Mouse (Mus musculus): ENCODE data around the gene Tmem59. TPM values are rescaled to one million over a fixed set of nuclear protein-coding genes. Genes with fewer than 3 reads are reported as not detected.

Gene Tmem59
- polyA plus RNA-seq (2015; fragmentation: Nextera tagmentation; extraction: Ambion mirVana): 560 and 584 TPM in 2 replicates

- Histone ChIP-seq H3K4me2 (replicated peaks; ENCODE audit: low read depth) (peak within 1 kb of the TSS; percentile 74), H3K36me3 (ENCODE audit: control insufficient read depth, insufficient read depth) (peaks cover 11% of the 10 kb centered on the region), H3K4me1 (replicated peaks; ENCODE audit: control insufficient read depth, insufficient read depth, low read length) (peaks cover 11% of the 10 kb centered on the region), H3K27me3 (replicated peaks; ENCODE audit: control insufficient read depth, insufficient read depth, low read length) (no peaks in the 10 kb centered on the region), H3K9me3 (ENCODE audit: control insufficient read depth) (no peaks in the 10 kb centered on the region), H3K27ac (ENCODE audit: low read depth, low read length) (peak within 1 kb of the TSS; percentile 97), H3K4me3 (ENCODE audit: low read depth, low read length) (peak within 1 kb of the TSS; percentile 98), H3K9ac (ENCODE audit: low read depth, low read length) (peak within 1 kb of the TSS; percentile 94)
- ATAC-seq: peak; percentile 94
- TF ChIP-seq CTCF (IDR thresholded peaks at IDR 0.05; ENCODE audit: low read depth): no peak
- under 1% methylated on average over 48 of the region's 49 CpGs for WGBS
Measured at GRCm38 (mm10) chr4:107178182-107178829, at the start of gene Tmem59. Gene Tmem59 (plus strand): TSS chr4:107178399.

GRCm38 (mm10) chr4:107129373-107129772 lies 48.8 kb upstream of the Tmem59 start:
- H3K9me3 ChIP-seq (ENCODE audit: control insufficient read depth): no peaks in the 10 kb centered on the region
- WGBS: 82% methylated on average over 8 of the region's 8 CpGs
- ATAC-seq: no peak
- no peak overlapping the region for H3K27ac ChIP-seq (ENCODE audit: low read depth, low read length)
- H3K4me3 ChIP-seq (ENCODE audit: low read depth, low read length): no peak overlapping the region
- no peaks in the 10 kb centered on the region for H3K4me1 ChIP-seq (replicated peaks; ENCODE audit: control insufficient read depth, insufficient read depth, low read length)
- no peak overlapping the region for H3K4me2 ChIP-seq (replicated peaks; ENCODE audit: low read depth)
- no peak for TF ChIP-seq CTCF (IDR thresholded peaks at IDR 0.05; ENCODE audit: low read depth)
- no peaks in the 10 kb centered on the region for H3K36me3 ChIP-seq (ENCODE audit: control insufficient read depth, insufficient read depth)
- no peaks in the 10 kb centered on the region for H3K27me3 ChIP-seq (replicated peaks; ENCODE audit: control insufficient read depth, insufficient read depth, low read length)
- no peak overlapping the region for H3K9ac ChIP-seq (ENCODE audit: low read depth, low read length)

- no peaks in the 10 kb centered on the region for H3K9me3 ChIP-seq (ENCODE audit: control insufficient read depth)
- no peak for ATAC-seq
- H3K4me3 ChIP-seq (ENCODE audit: low read depth, low read length): no peak overlapping the region
- no peaks in the 10 kb centered on the region for H3K27me3 ChIP-seq (replicated peaks; ENCODE audit: control insufficient read depth, insufficient read depth, low read length)
- H3K27ac ChIP-seq (ENCODE audit: low read depth, low read length): no peak overlapping the region
- TF ChIP-seq CTCF (IDR thresholded peaks at IDR 0.05; ENCODE audit: low read depth): no peak
- no peak overlapping the region for H3K9ac ChIP-seq (ENCODE audit: low read depth, low read length)
- H3K4me2 ChIP-seq (replicated peaks; ENCODE audit: low read depth): no peak overlapping the region
- no peaks in the 10 kb centered on the region for H3K36me3 ChIP-seq (ENCODE audit: control insufficient read depth, insufficient read depth)
- 36% methylated on average over 9 of the region's 9 CpGs for WGBS
- no peaks in the 10 kb centered on the region for H3K4me1 ChIP-seq (replicated peaks; ENCODE audit: control insufficient read depth, insufficient read depth, low read length)
Measured at GRCm38 (mm10) chr4:107130534-107130933, 47.7 kb upstream of the Tmem59 start.

- Histone ChIP-seq H3K4me1 (replicated peaks; ENCODE audit: control insufficient read depth, insufficient read depth, low read length) (no peaks in the 10 kb centered on the region), H3K9me3 (ENCODE audit: control insufficient read depth) (no peaks in the 10 kb centered on the region), H3K27me3 (replicated peaks; ENCODE audit: control insufficient read depth, insufficient read depth, low read length) (no peaks in the 10 kb centered on the region), H3K4me3 (ENCODE audit: low read depth, low read length) (no peak overlapping the region), H3K4me2 (replicated peaks; ENCODE audit: low read depth) (no peak overlapping the region), H3K36me3 (ENCODE audit: control insufficient read depth, insufficient read depth) (peaks cover 9% of the 10 kb centered on the region; the same call in 1 of the 2 replicates), H3K27ac (ENCODE audit: low read depth, low read length) (no peak overlapping the region), H3K9ac (ENCODE audit: low read depth, low read length) (no peak overlapping the region)
- ATAC-seq: no peak
- 84% methylated on average over 3 of the region's 3 CpGs for WGBS
- no peak for TF ChIP-seq CTCF (IDR thresholded peaks at IDR 0.05; ENCODE audit: low read depth)
Measured at GRCm38 (mm10) chr4:107134891-107135290, 43.3 kb upstream of the Tmem59 start.

GRCm38 (mm10) chr4:107135663-107136062 lies 42.5 kb upstream of the Tmem59 start:
- no peak overlapping the region for H3K9ac ChIP-seq (ENCODE audit: low read depth, low read length)
- no peak for ATAC-seq
- no peak overlapping the region for H3K4me3 ChIP-seq (ENCODE audit: low read depth, low read length)
- peaks cover 9% of the 10 kb centered on the region; the same call in 1 of the 2 replicates for H3K36me3 ChIP-seq (ENCODE audit: control insufficient read depth, insufficient read depth)
- H3K27me3 ChIP-seq (replicated peaks; ENCODE audit: control insufficient read depth, insufficient read depth, low read length): no peaks in the 10 kb centered on the region
- H3K27ac ChIP-seq (ENCODE audit: low read depth, low read length): no peak overlapping the region
- H3K9me3 ChIP-seq (ENCODE audit: control insufficient read depth): no peaks in the 10 kb centered on the region
- no peaks in the 10 kb centered on the region for H3K4me1 ChIP-seq (replicated peaks; ENCODE audit: control insufficient read depth, insufficient read depth, low read length)
- no peak for TF ChIP-seq CTCF (IDR thresholded peaks at IDR 0.05; ENCODE audit: low read depth)
- no peak overlapping the region for H3K4me2 ChIP-seq (replicated peaks; ENCODE audit: low read depth)
- WGBS: 66% methylated on average over 5 of the region's 5 CpGs

GRCm38 (mm10) chr4:107136531-107136930 lies 41.7 kb upstream of the Tmem59 start:
- H3K4me2 ChIP-seq (replicated peaks; ENCODE audit: low read depth): no peak overlapping the region
- H3K27me3 ChIP-seq (replicated peaks; ENCODE audit: control insufficient read depth, insufficient read depth, low read length): no peaks in the 10 kb centered on the region
- no peaks in the 10 kb centered on the region for H3K4me1 ChIP-seq (replicated peaks; ENCODE audit: control insufficient read depth, insufficient read depth, low read length)
- H3K36me3 ChIP-seq (ENCODE audit: control insufficient read depth, insufficient read depth): peaks cover 9% of the 10 kb centered on the region; the same call in 1 of the 2 replicates
- ATAC-seq: no peak
- no peak overlapping the region for H3K27ac ChIP-seq (ENCODE audit: low read depth, low read length)
- no peak for TF ChIP-seq CTCF (IDR thresholded peaks at IDR 0.05; ENCODE audit: low read depth)
- 49% methylated on average over 3 of the region's 3 CpGs for WGBS
- no peaks in the 10 kb centered on the region for H3K9me3 ChIP-seq (ENCODE audit: control insufficient read depth)
- H3K9ac ChIP-seq (ENCODE audit: low read depth, low read length): no peak overlapping the region
- H3K4me3 ChIP-seq (ENCODE audit: low read depth, low read length): no peak overlapping the region
